Mouse (Mus musculus) liver, postnatal 0 days (tissue): ENCODE measurements around the gene Wwc1.

Experiments used
- CTCF ChIP-seq: sonication (generic); IDR thresholded peaks from 2 replicates; pipeline ENCODE4 v1.5.1; 2016; ENCODE audit warnings: antibody characterized with exemption, low read depth
- EP300 ChIP-seq: IDR thresholded peaks from 2 replicates; pipeline ENCODE4 v1.6.1; 2016; ENCODE audit warnings: antibody characterized with exemption, low read depth, mild to moderate bottlenecking

DNA sequence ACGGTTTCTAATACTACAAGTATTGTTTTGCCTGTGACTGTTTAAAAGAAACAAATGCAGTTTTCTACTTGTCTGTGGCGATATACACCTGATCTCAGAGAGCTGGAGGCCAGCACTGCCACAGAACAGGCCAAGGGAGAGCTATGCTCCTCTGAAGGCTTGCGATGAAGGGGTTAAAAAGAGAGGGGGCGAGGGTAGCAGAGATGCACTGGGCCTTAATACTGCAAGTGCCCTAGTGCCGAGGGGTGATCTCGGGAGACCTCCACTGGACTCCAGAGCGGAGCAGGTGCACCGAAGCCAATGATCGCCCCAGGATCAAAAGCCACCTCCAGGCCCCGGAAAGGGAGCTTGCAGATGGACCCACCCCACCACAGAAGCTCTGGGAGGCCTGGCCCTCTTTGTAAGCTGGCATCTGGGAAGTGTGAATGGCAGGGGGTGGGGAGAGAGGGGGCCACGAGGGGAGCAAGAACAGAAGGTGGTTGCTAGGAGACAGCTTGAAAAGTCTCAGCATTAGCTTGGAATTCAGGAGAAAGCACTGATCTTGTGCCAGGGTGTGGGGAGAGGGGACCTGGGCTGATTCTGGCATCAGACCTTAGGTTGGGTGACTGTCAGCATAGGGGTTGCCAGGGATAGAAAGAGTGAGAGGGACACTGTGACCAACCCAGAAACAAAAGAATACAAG lies 123.8 kb downstream of the Wwc1 start:
- TF ChIP-seq CTCF (no peak), EP300 (no peak)
